Mouse (Mus musculus) heart, embryonic 14.5 days (tissue): ENCODE measurements around the gene Mocs2. TPM values are rescaled to one million over a fixed set of nuclear protein-coding genes. Genes with fewer than 3 reads are reported as not detected.

ENCODE experiments used
- ATAC-seq: fragments of 200-750 bp; cut with Nextera tagmentation; 2 replicates; pipeline ENCODE4 v1.8.0; 2017; ENCODE audit warnings: low read depth, moderate TSS enrichment; ENCODE audit not compliant: insufficient number of reproducible peaks, insufficient read depth, low FRiP score
- H3K27ac ChIP-seq, 2 experiments: fragments of 200-500 bp in 1 of 2; fragments of 300-500 bp in 1 of 2; sonication (generic) in 1 of 2; replicated peaks in 1 of 2; 2 replicates each; pipeline ENCODE4 v1.5.1; 2012 to 2014; ENCODE audit warnings: low read depth in 2 of 2, low read length in 2 of 2, control low read depth in 1 of 2, mild to moderate bottlenecking in 1 of 2, mixed read lengths in 1 of 2; ENCODE audit not compliant: control insufficient read depth in 1 of 2, insufficient read depth in 1 of 2
- H3K27me3 ChIP-seq: fragments of 300-500 bp; sonication (generic); 2 replicates; pipeline ENCODE4 v1.6.1; 2014; ENCODE audit warnings: mild to moderate bottlenecking, low read length, control low read depth; ENCODE audit not compliant: control insufficient read depth, insufficient read depth
- H3K36me3 ChIP-seq: fragments of 300-500 bp; sonication (generic); 2 replicates; pipeline ENCODE4 v1.6.1; 2014; ENCODE audit warnings: mild to moderate bottlenecking, control low read depth, low read length, mixed read lengths; ENCODE audit not compliant: control insufficient read depth, insufficient read depth
- H3K4me1 ChIP-seq, 2 experiments: fragments of 200-500 bp in 1 of 2; fragments of 300-500 bp in 1 of 2; sonication (generic) in 1 of 2; 2 replicates each; pipeline ENCODE4 v1.6.1; 2012 to 2014; ENCODE audit warnings: low read length in 2 of 2, control low read depth in 1 of 2, mixed read lengths in 1 of 2; ENCODE audit not compliant: control insufficient read depth in 2 of 2, insufficient read depth in 2 of 2
- H3K4me2 ChIP-seq: fragments of 300-500 bp; sonication (generic); 2 replicates; pipeline ENCODE4 v1.6.1; 2014; ENCODE audit warnings: mild to moderate bottlenecking, low read length
- H3K4me3 ChIP-seq, 2 experiments: fragments of 200-500 bp in 1 of 2; fragments of 300-500 bp in 1 of 2; sonication (generic) in 1 of 2; 2 replicates each; pipeline ENCODE4 v1.5.1; 2012 to 2014; ENCODE audit warnings: low read length in 2 of 2, mild to moderate bottlenecking in 2 of 2, control low read depth in 1 of 2, low read depth in 1 of 2, moderate library complexity in 1 of 2; ENCODE audit not compliant: control insufficient read depth in 1 of 2, insufficient read depth in 1 of 2
- H3K9ac ChIP-seq: fragments of 300-500 bp; sonication (generic); 2 replicates; pipeline ENCODE4 v1.6.1; 2014; ENCODE audit warnings: mild to moderate bottlenecking, low read length
- H3K9me3 ChIP-seq: fragments of 300-500 bp; sonication (generic); 2 replicates; pipeline ENCODE4 v1.6.1; 2016; ENCODE audit warnings: low read length, control low read depth; ENCODE audit not compliant: control insufficient read depth
- WGBS: fragments of 180-500 bp; shearing (Covaris S2); extraction: QIAGEN DNeasy Blood & Tissue Kit; methylation state at CpG from one replicate; pipeline ENCODE4 v1.1.7; 2014; 5-methylcytosine and 5-hydroxymethylcytosine counted together
- polyA plus RNA-seq: library from polyadenylated mRNA; unstranded; fragments of >200 nt; fragmentation: Nextera tagmentation; extraction: Ambion mirVana; gene quantifications from 2 replicates; pipeline ENCODE4 v1.2.1, GENCODE M21; 2014

Mocs2 gene
- polyA plus RNA-seq, 1 experiment from 2014 or later, result 64.4 TPM

GRCm38 (mm10) chr13:114822871-114823270, 4.8 kb downstream of the Mocs2 start:
- Histone ChIP-seq H3K4me1 (peaks cover 2 to 7% of the 10 kb centered on the region in 2 experiments; a peak in 3 of 4 replicates), H3K4me3 (no peak overlapping the region), H3K27me3 (no peaks in the 10 kb centered on the region), H3K36me3 (peaks cover 55% of the 10 kb centered on the region), H3K9me3 (no peaks in the 10 kb centered on the region), H3K4me2 (no peak overlapping the region), H3K9ac (no peak overlapping the region), H3K27ac (no peak overlapping the region)
- no peak for ATAC-seq
- 90% methylated on average over 2 of the region's 2 CpGs for WGBS

GRCm38 (mm10) chr13:114825377-114825855, 7.4 kb downstream of the Mocs2 start:
- no peak for ATAC-seq
- Histone ChIP-seq H3K36me3 (peaks cover 75% of the 10 kb centered on the region), H3K9ac (no peak overlapping the region), H3K4me3 (no peak overlapping the region), H3K4me1 (no peaks in the 10 kb centered on the region), H3K9me3 (no peaks in the 10 kb centered on the region), H3K27ac (no peak overlapping the region), H3K27me3 (no peaks in the 10 kb centered on the region), H3K4me2 (no peak overlapping the region)
- WGBS, result 90% methylated on average over 6 of the region's 6 CpGs

- Histone ChIP-seq H3K4me3 (no peak overlapping the region), H3K4me2 (no peak overlapping the region), H3K27ac (no peak overlapping the region), H3K36me3 (peaks cover 47% of the 10 kb centered on the region), H3K4me1 (no peaks in the 10 kb centered on the region), H3K9me3 (no peaks in the 10 kb centered on the region), H3K27me3 (no peaks in the 10 kb centered on the region), H3K9ac (no peak overlapping the region)
- no peak for ATAC-seq
- WGBS, result 79% methylated on average over 4 of the region's 4 CpGs
Observed at GRCm38 (mm10) chr13:114831367-114831833, 13.4 kb downstream of the Mocs2 start.

DNA sequence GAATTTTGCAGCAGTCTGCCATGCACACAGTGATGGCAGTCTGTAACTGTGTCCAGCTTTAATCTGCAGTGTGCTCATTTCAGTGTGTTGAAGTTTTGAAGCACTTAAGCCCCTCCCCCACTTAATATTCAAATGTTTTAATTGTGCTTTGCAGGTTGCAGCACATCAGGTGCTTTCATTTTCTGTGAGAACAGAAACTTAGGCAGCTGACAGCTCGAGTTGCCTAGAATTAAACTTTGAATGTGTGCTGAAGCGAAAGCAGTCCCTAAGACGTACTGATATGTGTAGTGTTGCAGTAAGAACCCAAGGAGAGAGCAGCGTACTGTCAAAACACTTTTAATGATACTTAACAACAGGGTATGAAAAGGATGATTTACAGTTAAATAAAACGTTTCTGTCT, 14.7 kb downstream of the Mocs2 start:
- no peak for ATAC-seq
- Histone ChIP-seq H3K4me1 (no peaks in the 10 kb centered on the region), H3K9ac (no peak overlapping the region), H3K4me3 (no peak overlapping the region), H3K9me3 (no peaks in the 10 kb centered on the region), H3K27ac (no peak overlapping the region), H3K36me3 (peaks cover 39% of the 10 kb centered on the region), H3K4me2 (no peak overlapping the region), H3K27me3 (no peaks in the 10 kb centered on the region)
- 70% methylated on average over 5 of the region's 5 CpGs for WGBS

DNA sequence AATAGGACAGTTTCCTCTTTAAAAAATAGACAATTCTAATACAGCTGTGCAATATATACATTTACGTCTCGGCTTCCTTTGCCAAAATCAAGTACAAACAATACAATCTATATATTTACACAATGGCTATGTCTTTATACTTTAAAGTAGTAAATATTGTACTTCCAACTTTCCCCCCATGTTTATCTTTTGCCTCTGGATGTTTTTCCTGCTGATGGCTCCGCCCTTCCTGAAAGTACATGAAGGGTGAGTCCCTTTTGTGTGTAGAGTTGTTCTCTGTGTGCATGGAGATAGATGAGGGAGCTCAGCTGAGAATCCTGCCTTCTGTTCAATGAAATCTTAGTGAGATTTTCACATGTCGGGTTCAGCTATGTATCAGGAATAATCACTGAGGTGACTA, 15.3 kb downstream of the Mocs2 start:
- Histone ChIP-seq H3K9me3 (no peaks in the 10 kb centered on the region), H3K36me3 (peaks cover 34% of the 10 kb centered on the region), H3K9ac (no peak overlapping the region), H3K4me1 (peaks cover 2 to 6% of the 10 kb centered on the region in 2 experiments), H3K4me3 (no peak overlapping the region), H3K27me3 (no peaks in the 10 kb centered on the region), H3K4me2 (no peak overlapping the region), H3K27ac (no peak overlapping the region)
- WGBS, result 80% methylated on average over 4 of the region's 4 CpGs
- ATAC-seq, result no peak

DNA sequence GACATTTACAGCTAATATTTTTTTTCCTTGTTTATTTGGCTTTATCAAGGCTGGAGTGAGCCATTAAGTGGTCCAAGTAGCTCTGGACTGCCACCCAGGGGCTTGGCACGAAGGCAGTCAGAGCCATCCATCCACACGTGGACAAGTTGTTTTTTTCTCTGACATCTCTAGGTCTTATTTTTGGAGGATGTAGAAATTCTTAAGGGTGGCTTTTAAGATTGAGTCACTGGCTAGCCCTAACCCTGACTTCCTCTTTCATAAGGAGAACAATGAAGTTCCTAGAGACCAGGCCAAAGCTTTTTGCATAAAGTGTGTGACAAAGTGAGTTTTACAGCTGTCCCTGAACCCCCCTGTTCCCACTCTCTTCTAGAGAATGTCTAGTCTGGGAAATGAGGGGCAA, 16.5 kb downstream of the Mocs2 start:
- H3K36me3 ChIP-seq, result peaks cover 26% of the 10 kb centered on the region
- no peak overlapping the region; a peak in 1 of 4 replicates for H3K27ac ChIP-seq
- 49% methylated on average over 2 of the region's 2 CpGs for WGBS
- H3K4me2 ChIP-seq, result no peak overlapping the region
- peaks cover 6 to 14% of the 10 kb centered on the region in 2 experiments for H3K4me1 ChIP-seq
- H3K9me3 ChIP-seq, result no peaks in the 10 kb centered on the region
- H3K4me3 ChIP-seq, result no peak overlapping the region
- no peak for ATAC-seq
- no peaks in the 10 kb centered on the region for H3K27me3 ChIP-seq
- H3K9ac ChIP-seq, result no peak overlapping the region

DNA sequence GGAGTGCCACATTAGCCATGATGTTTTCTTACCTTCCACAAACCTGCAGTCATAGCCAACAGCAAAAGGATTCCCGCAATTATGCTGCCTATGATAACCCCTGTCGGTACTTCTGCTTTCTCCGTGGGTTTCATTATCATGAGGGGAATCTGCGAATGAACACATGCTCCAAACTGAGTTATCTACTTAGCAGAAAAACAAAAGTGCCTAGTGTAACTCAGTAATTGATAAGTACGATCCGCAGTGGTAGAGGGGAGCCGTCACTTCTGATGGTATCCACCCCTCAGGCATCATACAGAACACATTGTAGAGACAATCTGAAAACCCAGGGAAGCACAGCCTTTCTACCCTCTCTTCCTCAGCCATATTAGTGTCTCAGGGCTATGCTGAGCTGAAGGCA, 19.0 kb downstream of the Mocs2 start:
- no peak overlapping the region for H3K27ac ChIP-seq
- no peaks in the 10 kb centered on the region for H3K27me3 ChIP-seq
- no peak overlapping the region for H3K9ac ChIP-seq
- H3K4me2 ChIP-seq, result no peak overlapping the region
- H3K4me3 ChIP-seq, result no peak overlapping the region
- H3K36me3 ChIP-seq, result peaks cover 9% of the 10 kb centered on the region; the same call in 1 of the 2 replicates
- 73% methylated on average over 7 of the region's 7 CpGs for WGBS
- H3K9me3 ChIP-seq, result no peaks in the 10 kb centered on the region
- no peak for ATAC-seq
- H3K4me1 ChIP-seq, result peaks cover 6 to 14% of the 10 kb centered on the region in 2 experiments

DNA sequence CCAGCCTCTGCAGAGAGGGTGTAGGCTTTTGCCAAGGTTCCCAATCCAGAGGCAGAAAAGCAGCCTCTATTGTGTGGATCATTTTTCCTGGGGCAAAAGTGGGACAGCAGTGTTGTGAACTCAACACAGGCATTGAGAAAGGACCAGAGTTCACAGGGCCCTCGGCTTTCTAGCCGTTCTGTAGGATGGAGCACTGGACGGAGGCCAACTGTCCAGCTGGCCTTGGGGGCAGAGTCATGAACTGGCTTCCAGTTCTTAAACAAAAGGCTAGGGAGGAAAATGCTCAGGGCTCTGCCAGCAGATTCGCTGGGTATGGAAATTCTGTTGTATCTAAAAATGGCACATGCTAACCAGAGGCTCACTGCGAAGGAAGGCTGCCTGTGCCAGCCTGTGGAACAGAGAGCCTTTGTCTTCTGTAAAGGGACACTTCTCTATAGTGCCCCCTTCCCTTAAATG, 20.5 kb downstream of the Mocs2 start:
- Histone ChIP-seq H3K27ac (peak overlapping the region; percentile 83 to 87), H3K36me3 (peaks cover 9% of the 10 kb centered on the region; the same call in 1 of the 2 replicates), H3K4me2 (no peak overlapping the region)

More for the DNA sequence above, 20.5 kb downstream of the Mocs2 start:
- 0 out of 2 replicates have a peak overlapping the region, but pooled peaks have one; percentile 38 for H3K9ac ChIP-seq
- peak; percentile 66 for ATAC-seq
- H3K27me3 ChIP-seq, result no peaks in the 10 kb centered on the region
- 12% methylated on average over 5 of the region's 5 CpGs for WGBS
- H3K4me3 ChIP-seq, result no peak overlapping the region
- H3K9me3 ChIP-seq, result no peaks in the 10 kb centered on the region
- H3K4me1 ChIP-seq, result peaks cover 6 to 14% of the 10 kb centered on the region in 2 experiments
